ENCODE assay signal across 8 mouse cellular contexts in the genomic region with DNA sequence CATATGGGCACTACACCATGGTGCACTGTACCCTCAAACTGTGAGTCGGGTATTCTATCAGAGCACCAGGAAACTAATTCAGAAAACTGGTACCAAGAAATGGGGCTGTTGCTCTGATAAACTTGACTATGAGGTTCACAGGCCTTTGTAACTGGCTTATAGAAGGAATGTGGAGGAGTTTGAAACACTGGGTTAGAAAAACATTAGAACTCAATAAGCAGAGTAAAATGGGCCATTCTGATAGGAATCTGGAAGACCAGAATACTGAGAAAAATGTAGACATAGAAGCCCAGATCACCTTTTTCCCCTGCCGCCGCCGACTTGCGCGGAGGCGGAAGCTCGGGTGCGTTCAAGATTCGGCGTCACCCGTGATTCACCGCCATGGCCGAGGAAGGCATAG. TPM values are rescaled to one million over a fixed set of nuclear protein-coding genes. Genes with fewer than 3 reads are reported as not detected.
DNase-seq lines count a peak whose midpoint lies in the region; ATAC-seq lines count a peak whose summit lies in the region.

A gene (plus strand): TSS at position 301 of the 400 bp plus-strand sequence.

- ATAC-seq in erythroid progenitor cell, adult 5-6 weeks (replicated peaks; ENCODE audit: low FRiP score, poor library complexity, severe bottlenecking) = no peak
- no peak for ATAC-seq in stomach, embryonic 16.5 days (ENCODE audit: insufficient read depth, low FRiP score)

- no peak within 1 kb of the TSS for H3K4me3 ChIP-seq in stomach, embryonic 16.5 days (replicated peaks; ENCODE audit: low read length)

- H3K4me2 ChIP-seq in stomach, embryonic 16.5 days (ENCODE audit: low read depth, low read length) = no peak within 1 kb of the TSS

- no peaks in the 10 kb centered on the region for H3K4me1 ChIP-seq in stomach, embryonic 16.5 days (ENCODE audit: control insufficient read depth, insufficient read depth, low read length)

- no peak for DNase-seq in left cerebral cortex, adult 18-20 months (ENCODE audit: low spot score in 2 of 2)
- no peak for DNase-seq in left cerebral cortex, adult 11 months (ENCODE audit: low spot score)
- DNase-seq in adrenal gland, adult 8-10 months = no peak
- DNase-seq in layer of hippocampus, postnatal 36 days = no peak
- DNase-seq in right cerebral cortex, postnatal 10 days (ENCODE audit: low spot score in 2 of 2) = no peak
- DNase-seq in right cerebral cortex, adult 18-20 months = no peak

- H3K27ac ChIP-seq in stomach, embryonic 16.5 days (ENCODE audit: low read length) = no peak within 1 kb of the TSS

- H3K9ac ChIP-seq in stomach, embryonic 16.5 days (ENCODE audit: low read length) = no peak within 1 kb of the TSS

- no peaks in the 10 kb centered on the region for H3K27me3 ChIP-seq in stomach, embryonic 16.5 days (ENCODE audit: control insufficient read depth, insufficient read depth, low read length)

- WGBS in stomach, embryonic 16.5 days = 99% methylated on average over 11 of the region's 14 CpGs

- H3K9me3 ChIP-seq in stomach, embryonic 16.5 days (replicated peaks; ENCODE audit: control insufficient read depth, low read length) = no peaks in the 10 kb centered on the region

- H3K36me3 ChIP-seq in stomach, embryonic 16.5 days (ENCODE audit: control insufficient read depth, insufficient read depth, low read length) = no peaks in the 10 kb centered on the region

RNA-seq across cellular contexts. Expression of the gene that starts here (rescaled TPM):
- total RNA-seq in left cerebral cortex, adult 18-20 months (2021) = 100 to 1,000 TPM; 186 to 211 TPM
- 100 to 1,000 TPM; 398 to 666 (median 560) TPM for total RNA-seq in adrenal gland, adult 8-10 months (2022)
- 168 and 202 TPM in 2 replicates for total RNA-seq in erythroid progenitor cell, adult 5-6 weeks (2015; ENCODE audit: low replicate concordance)
- 155 and 186 TPM in 2 replicates for total RNA-seq in erythroid progenitor cell, adult 5-6 weeks (2017; ENCODE audit: low replicate concordance)
- 100 to 1,000 TPM; 260 to 310 TPM for total RNA-seq in layer of hippocampus, postnatal 36 days (2021)
- polyA plus RNA-seq in stomach, embryonic 16.5 days (2015; fragmentation: Nextera tagmentation; extraction: Ambion mirVana) = 24.4 and 42.3 TPM in 2 replicates
